Mouse (Mus musculus): ENCODE measurements around the gene Tas2r116.

The Tas2r116 gene

DNA sequence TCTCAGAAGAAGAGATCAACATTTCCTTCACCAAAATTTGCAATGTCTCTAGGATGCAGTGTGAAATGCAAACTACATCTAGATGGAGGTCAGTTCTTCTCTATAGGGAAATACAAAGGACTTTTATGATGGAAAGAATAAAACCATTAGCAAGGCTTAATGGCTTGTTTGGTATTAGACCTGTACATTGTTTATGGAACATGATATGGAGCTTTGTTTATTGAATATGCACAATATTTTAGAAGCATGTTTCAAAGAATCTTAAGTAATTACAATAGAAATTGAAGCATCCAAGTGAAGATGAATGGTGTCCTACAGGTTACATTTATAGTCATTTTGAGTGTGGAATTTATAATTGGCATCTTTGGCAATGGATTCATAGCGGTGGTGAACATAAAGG lies at the start of gene Tas2r116:
Gene Tas2r116 (plus strand): TSS at position 301 of the 400 bp plus-strand sequence.
- no peak for DNase-seq (ENCODE audit: low spot score in 2 of 2)

DNA sequence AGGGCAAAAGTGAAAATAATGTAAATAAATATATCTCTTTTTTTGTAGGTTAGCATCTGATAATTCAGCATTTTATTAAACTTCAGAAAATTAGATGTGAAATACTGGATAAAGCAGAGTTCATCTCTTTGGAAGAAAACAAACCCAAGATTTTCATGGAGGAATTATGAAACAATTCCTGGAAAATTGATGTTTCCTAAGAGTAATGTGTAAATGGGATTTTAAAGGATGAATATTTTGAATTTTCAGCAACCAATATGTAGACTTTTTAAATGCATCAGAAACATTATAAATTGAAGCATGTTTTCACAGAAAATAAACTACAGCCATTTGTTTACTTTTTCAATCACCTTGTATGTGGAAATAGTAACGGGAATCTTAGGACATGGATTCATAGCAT lies 8.4 kb upstream of the Tas2r116 start, which contains the start of gene Tas2r123:
Gene Tas2r123 (plus strand): TSS at position 301 of the 400 bp plus-strand sequence.
- DNase-seq (ENCODE audit: low spot score in 2 of 2): no peak

DNA sequence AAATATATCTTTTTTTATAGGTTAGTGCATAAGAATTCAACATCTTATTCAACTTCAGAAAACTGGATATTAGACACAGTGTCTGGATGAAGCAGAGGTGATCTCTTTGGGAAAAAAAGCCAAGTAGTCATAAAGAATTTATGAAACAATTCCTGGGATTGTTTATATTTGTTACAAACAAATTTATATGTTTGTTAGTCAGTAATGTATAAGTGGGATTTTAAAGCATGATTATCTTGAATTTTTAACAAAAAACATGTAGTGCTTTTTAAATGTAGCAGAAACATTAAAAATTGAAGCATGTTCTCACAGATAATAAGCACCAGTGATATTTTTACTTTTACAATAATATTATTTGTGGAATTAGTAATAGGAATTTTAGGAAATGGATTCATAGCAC lies 12.5 kb downstream of the Tas2r116 start, which contains the start of gene Tas2r110:
Gene Tas2r110 (plus strand): TSS at position 301 of the 400 bp plus-strand sequence.
- no peak for DNase-seq (ENCODE audit: low spot score in 2 of 2)

GRCm38 (mm10) chr6:132892711-132893110 lies 37.5 kb downstream of the Tas2r116 start, which contains the start of gene Tas2r113:
TSS of gene Tas2r113 (plus strand) at chr6:132893011.
- no peak for DNase-seq (ENCODE audit: low spot score in 2 of 2)
